Mouse (Mus musculus): Measurements from ENCODE around the gene Fzd9. TPM values are rescaled to one million over a fixed set of nuclear protein-coding genes. Genes with fewer than 3 reads are reported as not detected.
"Not testable (repeated sequence)": the region's sequence is repeated elsewhere in the genome, so short reads cannot be mapped to it uniquely, and the experiment has no call there.

The Fzd9 gene
- polyA plus RNA-seq, 1 experiment, result 0.58 TPM

- Histone ChIP-seq H3K27ac (ENCODE audit: control insufficient read depth, insufficient read depth, low read length) (no peak overlapping the region), H3K4me3 (ENCODE audit: control insufficient read depth, insufficient read depth, low read length) (no peak overlapping the region), H3K36me3 (ENCODE audit: control insufficient read depth, insufficient read depth, low read length) (peaks cover 92% of the 10 kb centered on the region), H3K27me3 (ENCODE audit: control insufficient read depth, insufficient read depth, low read length) (no peaks in the 10 kb centered on the region), H3K4me1 (replicated peaks; ENCODE audit: control insufficient read depth, insufficient read depth, low read length) (no peaks in the 10 kb centered on the region)
- TF ChIP-seq POLR2A (IDR thresholded peaks at IDR 0.05; ENCODE audit: control insufficient read depth, extremely low read depth, insufficient read depth, low read length, poor library complexity) (no peak), CTCF (IDR thresholded peaks at IDR 0.05; ENCODE audit: borderline replicate concordance, control insufficient read depth, extremely low read depth, insufficient read depth, low read length, poor library complexity) (no peak)
- DNase-seq, result no peak
- 97% methylated on average over 12 of the region's 12 CpGs for WGBS
Measured at GRCm38 (mm10) chr5:135242136-135242535, 8.9 kb downstream of the Fzd9 start.

DNA sequence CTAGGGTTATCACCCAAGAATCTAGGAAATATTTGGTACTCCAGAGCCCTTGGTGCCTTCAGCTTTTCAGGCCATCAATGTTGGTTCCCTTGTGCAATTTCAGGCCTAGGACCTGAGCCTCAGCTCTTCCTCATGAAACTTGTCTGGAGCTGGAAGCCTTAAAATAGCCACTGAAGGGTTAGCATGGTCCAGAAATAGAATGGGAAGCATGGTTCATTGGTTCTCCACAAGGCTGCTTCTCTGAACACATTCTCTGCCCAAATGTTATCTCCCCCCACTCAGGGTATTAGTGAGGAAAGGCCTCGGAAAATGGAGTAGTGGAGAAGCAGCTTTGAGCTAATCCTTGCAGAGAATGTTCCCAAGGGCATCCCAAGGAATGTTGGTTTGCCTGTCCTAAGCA is 9.6 kb downstream of the Fzd9 start:
- no peak for DNase-seq
- Histone ChIP-seq H3K27me3 (ENCODE audit: control insufficient read depth, insufficient read depth, low read length) (no peaks in the 10 kb centered on the region), H3K27ac (ENCODE audit: control insufficient read depth, insufficient read depth, low read length) (no peak overlapping the region), H3K4me1 (replicated peaks; ENCODE audit: control insufficient read depth, insufficient read depth, low read length) (no peaks in the 10 kb centered on the region), H3K36me3 (ENCODE audit: control insufficient read depth, insufficient read depth, low read length) (peaks cover 98% of the 10 kb centered on the region), H3K4me3 (ENCODE audit: control insufficient read depth, insufficient read depth, low read length) (no peak overlapping the region)
- TF ChIP-seq POLR2A (IDR thresholded peaks at IDR 0.05; ENCODE audit: control insufficient read depth, extremely low read depth, insufficient read depth, low read length, poor library complexity) (no peak), CTCF (IDR thresholded peaks at IDR 0.05; ENCODE audit: borderline replicate concordance, control insufficient read depth, extremely low read depth, insufficient read depth, low read length, poor library complexity) (no peak)
- WGBS, result 98% methylated on average over 1 of the region's 1 CpGs

GRCm38 (mm10) chr5:135238832-135239231 is 12.2 kb downstream of the Fzd9 start:
- H3K27ac ChIP-seq (ENCODE audit: control insufficient read depth, insufficient read depth, low read length), result no peak overlapping the region
- no peak for DNase-seq
- TF ChIP-seq CTCF (IDR thresholded peaks at IDR 0.05; ENCODE audit: borderline replicate concordance, control insufficient read depth, extremely low read depth, insufficient read depth, low read length, poor library complexity) (no peak), POLR2A (IDR thresholded peaks at IDR 0.05; ENCODE audit: control insufficient read depth, extremely low read depth, insufficient read depth, low read length, poor library complexity) (no peak)
- no peaks in the 10 kb centered on the region for H3K4me1 ChIP-seq (replicated peaks; ENCODE audit: control insufficient read depth, insufficient read depth, low read length)
- WGBS, result 98% methylated on average over 2 of the region's 2 CpGs
- H3K36me3 ChIP-seq (ENCODE audit: control insufficient read depth, insufficient read depth, low read length), result peaks cover 93% of the 10 kb centered on the region
- no peaks in the 10 kb centered on the region for H3K27me3 ChIP-seq (ENCODE audit: control insufficient read depth, insufficient read depth, low read length)
- H3K4me3 ChIP-seq (ENCODE audit: control insufficient read depth, insufficient read depth, low read length), result no peak overlapping the region

DNA sequence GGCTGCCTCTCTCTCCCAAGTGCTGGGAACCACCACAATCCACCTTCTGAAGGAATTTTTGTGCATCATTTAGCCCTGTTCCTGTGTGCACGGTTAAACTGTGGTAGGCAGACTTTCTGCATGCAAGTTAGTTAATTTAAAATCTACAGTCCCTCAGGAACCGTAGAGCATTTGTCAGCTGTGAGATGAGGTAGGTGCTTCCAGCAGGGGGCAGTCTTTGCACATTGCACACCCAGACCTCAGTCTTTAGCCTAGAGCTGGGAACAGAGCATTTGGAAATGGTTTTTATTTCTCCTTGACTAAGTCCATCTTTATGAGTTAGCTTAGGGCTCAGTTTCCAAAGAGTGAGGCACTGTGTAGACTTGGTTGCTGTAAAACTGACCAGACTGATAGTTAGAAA is 14.5 kb downstream of the Fzd9 start:
- peak; percentile 61 for DNase-seq
- TF ChIP-seq CTCF (IDR thresholded peaks at IDR 0.05; ENCODE audit: borderline replicate concordance, control insufficient read depth, extremely low read depth, insufficient read depth, low read length, poor library complexity) (no peak), POLR2A (IDR thresholded peaks at IDR 0.05; ENCODE audit: control insufficient read depth, extremely low read depth, insufficient read depth, low read length, poor library complexity) (no peak)
- H3K27me3 ChIP-seq (ENCODE audit: control insufficient read depth, insufficient read depth, low read length), result no peaks in the 10 kb centered on the region
- no peaks in the 10 kb centered on the region for H3K4me1 ChIP-seq (replicated peaks; ENCODE audit: control insufficient read depth, insufficient read depth, low read length)
- no peak overlapping the region for H3K4me3 ChIP-seq (ENCODE audit: control insufficient read depth, insufficient read depth, low read length)
- peaks cover 94% of the 10 kb centered on the region for H3K36me3 ChIP-seq (ENCODE audit: control insufficient read depth, insufficient read depth, low read length)
- 58% methylated on average over 2 of the region's 2 CpGs for whole genome bisulfite sequencing
- H3K27ac ChIP-seq (ENCODE audit: control insufficient read depth, insufficient read depth, low read length), result no peak overlapping the region

- WGBS, result 96% methylated on average over 8 of the region's 8 CpGs
- H3K27me3 ChIP-seq (ENCODE audit: control insufficient read depth, insufficient read depth, low read length), result no peaks in the 10 kb centered on the region
- no peaks in the 10 kb centered on the region for H3K4me1 ChIP-seq (replicated peaks; ENCODE audit: control insufficient read depth, insufficient read depth, low read length)
- peaks cover 94% of the 10 kb centered on the region for H3K36me3 ChIP-seq (ENCODE audit: control insufficient read depth, insufficient read depth, low read length)
- no peak overlapping the region for H3K4me3 ChIP-seq (ENCODE audit: control insufficient read depth, insufficient read depth, low read length)
- H3K27ac ChIP-seq (ENCODE audit: control insufficient read depth, insufficient read depth, low read length), result no peak overlapping the region
- no peak for DNase-seq
- TF ChIP-seq POLR2A (IDR thresholded peaks at IDR 0.05; ENCODE audit: control insufficient read depth, extremely low read depth, insufficient read depth, low read length, poor library complexity) (no peak), CTCF (IDR thresholded peaks at IDR 0.05; ENCODE audit: borderline replicate concordance, control insufficient read depth, extremely low read depth, insufficient read depth, low read length, poor library complexity) (no peak)
Measured at GRCm38 (mm10) chr5:135233166-135233920, 17.7 kb downstream of the Fzd9 start.

- H3K4me1 ChIP-seq (replicated peaks; ENCODE audit: control insufficient read depth, insufficient read depth, low read length), result no peaks in the 10 kb centered on the region
- no peaks in the 10 kb centered on the region for H3K27me3 ChIP-seq (ENCODE audit: control insufficient read depth, insufficient read depth, low read length)
- peaks cover 95% of the 10 kb centered on the region for H3K36me3 ChIP-seq (ENCODE audit: control insufficient read depth, insufficient read depth, low read length)
- no peak overlapping the region for H3K27ac ChIP-seq (ENCODE audit: control insufficient read depth, insufficient read depth, low read length)
- WGBS, result 97% methylated on average over 4 of the region's 4 CpGs
- H3K4me3 ChIP-seq (ENCODE audit: control insufficient read depth, insufficient read depth, low read length), result no peak overlapping the region
- TF ChIP-seq POLR2A (IDR thresholded peaks at IDR 0.05; ENCODE audit: control insufficient read depth, extremely low read depth, insufficient read depth, low read length, poor library complexity), result no peak
- TF ChIP-seq CTCF (IDR thresholded peaks at IDR 0.05; ENCODE audit: borderline replicate concordance, control insufficient read depth, extremely low read depth, insufficient read depth, low read length, poor library complexity), result no peak
- DNase-seq, result no peak
Measured at GRCm38 (mm10) chr5:135230186-135230585, 20.8 kb downstream of the Fzd9 start.

DNA sequence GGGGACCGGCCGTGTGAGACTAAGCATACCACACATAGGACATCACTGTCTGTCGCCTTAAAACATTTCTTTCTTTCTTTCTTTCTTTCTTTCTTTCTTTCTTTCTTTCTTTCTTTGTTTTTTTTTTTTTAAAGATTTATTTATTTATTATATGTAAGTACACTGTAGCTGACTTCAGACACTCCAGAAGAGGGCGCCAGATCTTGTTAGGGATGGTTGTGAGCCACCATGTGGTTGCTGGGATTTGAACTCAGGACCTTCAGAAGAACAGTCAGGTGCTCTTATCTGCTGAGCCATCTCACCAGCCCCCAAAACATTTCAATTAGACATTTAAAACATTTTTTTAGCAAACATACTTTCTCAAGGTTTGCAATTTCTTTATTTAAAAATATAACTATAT is 25.2 kb downstream of the Fzd9 start:
- H3K4me3 ChIP-seq (ENCODE audit: control insufficient read depth, insufficient read depth, low read length); DNase-seq; H3K27ac ChIP-seq (ENCODE audit: control insufficient read depth, insufficient read depth, low read length); H3K4me1 ChIP-seq (replicated peaks; ENCODE audit: control insufficient read depth, insufficient read depth, low read length); H3K27me3 ChIP-seq (ENCODE audit: control insufficient read depth, insufficient read depth, low read length): not testable (repeated sequence)
- H3K36me3 ChIP-seq (ENCODE audit: control insufficient read depth, insufficient read depth, low read length), result peaks cover 95% of the 10 kb centered on the region
- WGBS, result 96% methylated on average over 4 of the region's 4 CpGs
